Mouse (Mus musculus): ENCODE results near the gene Snrnp70.

GRCm38 (mm10) chr7:45369836-45370474 lies 25.6 kb downstream of the Snrnp70 start:
- 0 out of 2 replicates have a peak, but pooled peaks have one; percentile 15 for TF ChIP-seq POLR2A (IDR thresholded peaks at IDR 0.05; ENCODE audit: borderline replicate concordance, insufficient read depth, low read length)
- no peak for TF ChIP-seq CTCF (IDR thresholded peaks at IDR 0.05; ENCODE audit: borderline replicate concordance, insufficient read depth, low read depth, low read length)

Measured in cerebellum, adult 2 months (tissue).